Mouse (Mus musculus) granulocyte monocyte progenitor cell, adult 5-6 weeks (primary cell): ENCODE measurements at regions not wholly inside any gene's neighbourhood (a gene's known extent, or its start where the extent isn't known, plus 50 kb on each side); places are given as distances from the start of the nearest gene placed in this dataset.

Source experiments
- ATAC-seq: replicated peaks from 2 replicates; pipeline ENCODE4 v1.8.0; 2016; ENCODE audit warnings: mild to moderate bottlenecking, moderate TSS enrichment, inconsistent platforms; ENCODE audit not compliant: poor library complexity, severe bottlenecking

GRCm38 (mm10) chr17:88171606-88172005 lies 106.5 kb upstream of the Fbxo11 start:
- no peak for ATAC-seq

- ATAC-seq: no peak
Observed at GRCm38 (mm10) chr17:88173354-88174032, 108.4 kb upstream of the Fbxo11 start.

GRCm38 (mm10) chr17:88174242-88174679 lies 109.2 kb upstream of the Fbxo11 start:
- ATAC-seq: no peak

GRCm38 (mm10) chr17:88175951-88176623 lies 111.0 kb upstream of the Fbxo11 start:
- ATAC-seq: peak; percentile 100

GRCm38 (mm10) chr17:88190735-88191134 lies 125.6 kb upstream of the Fbxo11 start:
- peak; percentile 95 for ATAC-seq

GRCm38 (mm10) chr17:88191444-88191843 lies 126.4 kb upstream of the Fbxo11 start:
- ATAC-seq: no peak

- ATAC-seq: no peak
Observed at GRCm38 (mm10) chr17:88191930-88192807, 127.1 kb upstream of the Fbxo11 start.

GRCm38 (mm10) chr17:88194693-88195092 lies 129.6 kb upstream of the Fbxo11 start:
- ATAC-seq: no peak

- ATAC-seq: no peak
Observed at GRCm38 (mm10) chr17:88195303-88195702, 130.2 kb upstream of the Fbxo11 start.

GRCm38 (mm10) chr17:88195893-88196292 lies 130.8 kb upstream of the Fbxo11 start:
- ATAC-seq: no peak

- ATAC-seq: no peak
Observed at GRCm38 (mm10) chr17:88196322-88196721, 131.2 kb upstream of the Fbxo11 start.

GRCm38 (mm10) chr17:88197381-88197780 lies 132.3 kb upstream of the Fbxo11 start:
- ATAC-seq: no peak

GRCm38 (mm10) chr17:88201249-88201970 lies 136.3 kb upstream of the Fbxo11 start:
- no peak for ATAC-seq

GRCm38 (mm10) chr17:88202214-88202613 lies 137.1 kb upstream of the Fbxo11 start:
- ATAC-seq: no peak

GRCm38 (mm10) chr17:88209565-88209964 lies 144.5 kb upstream of the Fbxo11 start:
- ATAC-seq: peak; percentile 72

GRCm38 (mm10) chr17:88212121-88212520 lies 147.0 kb upstream of the Fbxo11 start:
- ATAC-seq: no peak

- ATAC-seq: no peak
Observed at GRCm38 (mm10) chr17:88214746-88215145, 149.7 kb upstream of the Fbxo11 start.

GRCm38 (mm10) chr17:88222379-88222955 lies 157.4 kb upstream of the Fbxo11 start:
- no peak for ATAC-seq

GRCm38 (mm10) chr17:88240476-88240875 lies 175.4 kb upstream of the Fbxo11 start:
- no peak for ATAC-seq

- ATAC-seq: no peak
Observed at GRCm38 (mm10) chr17:88248625-88249024, 183.5 kb upstream of the Fbxo11 start.
